Mouse (Mus musculus): Measurements from ENCODE around the gene Gm21962.
A peak's percentile ranks its signal among the peaks of the same experiment; 100 is the strongest.
"Not testable (repeated sequence)": the region's sequence is repeated elsewhere in the genome, so short reads cannot be mapped to it uniquely, and the experiment has no call there.

Gm21962 gene

GRCm38 (mm10) chr3:137671224-137671623 lies at the start of gene Gm21962:
Gene Gm21962, plus strand, starts transcription at chr3:137671524.
- DNase-seq: not testable (repeated sequence)

GRCm38 (mm10) chr3:137622091-137622490 lies 49.2 kb upstream of the Gm21962 start:
- no peak for DNase-seq

DNA sequence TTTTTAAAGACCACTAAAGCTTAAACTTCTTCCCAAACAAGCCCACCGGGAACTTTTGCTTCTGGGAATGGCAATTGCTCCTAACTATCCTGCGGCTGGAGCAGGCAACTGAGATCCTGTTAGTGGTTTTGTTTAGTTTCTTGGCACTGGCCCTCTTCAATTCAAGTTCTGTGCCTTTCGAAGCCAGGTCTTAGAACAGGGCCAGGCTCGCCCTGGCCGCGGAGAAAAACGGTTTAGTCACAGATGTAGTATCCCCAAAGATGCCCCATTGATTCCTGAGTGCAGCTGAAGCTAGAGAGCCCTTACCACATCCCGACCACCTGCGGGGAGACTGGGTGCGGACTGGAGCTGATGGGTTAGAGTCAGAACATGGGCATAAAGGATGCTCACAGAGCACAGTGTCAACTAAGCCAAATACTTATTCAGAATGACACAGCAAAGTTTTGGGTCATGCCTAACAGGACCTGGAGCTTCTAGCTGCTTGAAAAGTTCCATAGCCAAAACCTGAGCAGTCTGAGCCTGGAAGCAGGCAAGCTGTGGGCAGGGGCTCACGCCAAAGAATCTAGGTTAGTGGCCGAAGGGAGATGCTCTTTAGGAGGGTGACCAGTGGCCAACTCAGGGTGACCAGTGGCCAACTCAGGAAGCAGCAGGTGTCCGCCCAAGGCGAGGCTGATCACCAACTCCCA lies 48.3 kb upstream of the Gm21962 start:
- DNase-seq: no peak

DNA sequence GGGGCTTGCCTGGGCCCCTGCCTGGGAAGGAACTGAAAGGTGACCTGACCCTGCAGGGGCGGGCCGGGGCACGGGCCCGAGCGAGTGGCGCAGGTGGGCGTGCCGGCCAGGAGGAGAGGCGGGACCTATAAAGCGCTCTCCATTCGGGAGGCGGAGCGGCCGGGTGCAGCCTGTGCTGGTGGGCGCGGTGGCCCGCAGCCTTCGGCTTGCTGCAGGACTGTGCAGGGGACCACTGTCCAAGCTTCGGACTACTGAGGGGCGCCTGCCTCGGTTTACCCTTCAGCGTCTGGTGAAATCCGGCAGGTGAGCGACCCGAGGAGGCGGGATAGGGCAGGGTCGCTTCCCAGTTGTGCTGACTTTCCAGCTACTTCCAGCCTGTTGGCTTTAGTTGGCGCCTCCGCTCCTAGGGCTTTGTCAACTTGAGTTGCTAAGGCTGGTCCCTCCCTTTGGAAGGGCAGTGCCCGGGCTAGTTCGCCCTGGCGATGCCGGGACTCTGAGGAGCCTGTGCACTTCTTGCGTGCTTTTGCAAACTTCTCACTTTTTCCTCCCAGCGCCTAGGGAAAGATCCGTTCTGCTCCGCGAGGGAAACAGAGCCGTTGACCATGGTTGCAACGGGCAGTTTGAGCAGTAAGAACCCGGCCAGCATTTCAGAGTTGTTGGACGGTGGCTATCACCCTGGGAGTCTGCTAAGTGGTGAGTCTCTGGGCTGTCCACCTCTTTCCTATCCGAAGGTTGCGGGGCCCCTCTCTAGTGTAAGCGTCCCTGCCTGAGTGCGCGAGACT lies 47.6 kb upstream of the Gm21962 start:
- no peak for DNase-seq

- no peak for DNase-seq
Measured at GRCm38 (mm10) chr3:137625054-137625453, 46.3 kb upstream of the Gm21962 start.

GRCm38 (mm10) chr3:137633726-137634125 lies 37.6 kb upstream of the Gm21962 start:
- DNase-seq: no peak

- DNase-seq: no peak
Measured at GRCm38 (mm10) chr3:137636571-137636970, 34.8 kb upstream of the Gm21962 start.

DNA sequence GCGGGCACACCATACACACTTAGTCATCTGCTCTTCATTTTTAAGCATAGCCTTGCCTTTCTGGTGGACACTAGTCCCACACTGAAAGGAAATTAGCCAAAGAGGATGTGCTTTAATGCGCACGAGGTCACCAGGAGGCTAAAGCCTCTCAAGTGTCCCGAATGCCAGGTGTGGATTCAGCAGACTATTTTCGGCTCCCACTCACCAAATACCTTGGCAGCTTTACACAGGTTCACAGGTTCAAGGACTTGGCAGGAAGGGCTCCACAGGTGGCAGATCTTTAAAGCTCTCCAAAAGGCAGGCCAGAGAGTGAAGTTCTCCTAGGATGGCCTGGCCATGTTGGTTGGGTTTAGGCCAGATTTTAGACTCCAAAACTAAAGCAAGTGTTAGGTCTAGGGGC lies 30.1 kb upstream of the Gm21962 start:
- no peak for DNase-seq

- DNase-seq: no peak
Measured at GRCm38 (mm10) chr3:137642137-137642536, 29.2 kb upstream of the Gm21962 start.

DNA sequence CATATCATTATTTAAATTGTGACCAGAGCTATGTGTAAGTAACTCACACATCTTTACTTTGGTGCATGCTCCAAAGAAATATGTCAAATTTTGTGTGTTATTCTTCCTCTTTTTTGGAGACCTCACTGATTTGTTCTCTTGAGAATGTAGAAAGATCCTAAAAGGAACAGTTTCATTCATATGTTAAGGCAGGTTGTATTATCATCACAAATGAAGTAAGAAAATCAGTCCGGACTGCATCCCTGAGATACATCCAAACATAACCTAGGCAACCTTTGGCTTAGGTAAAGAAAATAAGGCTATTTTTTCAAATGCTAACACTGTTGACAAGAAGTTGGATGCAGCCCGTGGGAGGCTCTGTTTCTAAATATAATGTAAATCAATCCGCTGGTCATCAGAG lies 28.8 kb upstream of the Gm21962 start:
- DNase-seq: no peak

DNA sequence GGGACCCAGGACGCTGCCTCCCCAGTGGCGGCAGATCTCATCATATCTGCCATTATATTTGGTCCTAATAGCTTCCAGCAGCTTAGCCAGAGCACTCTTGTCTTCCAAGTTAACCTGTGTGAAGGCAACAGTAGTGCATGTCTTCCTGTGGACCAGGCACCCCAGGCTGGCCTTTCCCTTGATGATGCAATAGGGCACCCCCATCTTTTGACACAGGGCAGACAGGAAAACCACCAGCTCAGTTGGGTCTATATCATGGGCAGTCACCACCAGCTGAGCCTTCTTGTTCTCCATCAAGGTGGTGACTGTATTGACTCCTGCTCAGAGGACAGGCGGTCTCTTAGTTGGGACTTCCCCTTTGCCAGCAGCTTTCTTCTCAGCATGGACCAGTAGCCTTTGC lies 27.2 kb upstream of the Gm21962 start:
- no peak for DNase-seq

GRCm38 (mm10) chr3:137644947-137645346 lies 26.4 kb upstream of the Gm21962 start:
- no peak for DNase-seq

DNA sequence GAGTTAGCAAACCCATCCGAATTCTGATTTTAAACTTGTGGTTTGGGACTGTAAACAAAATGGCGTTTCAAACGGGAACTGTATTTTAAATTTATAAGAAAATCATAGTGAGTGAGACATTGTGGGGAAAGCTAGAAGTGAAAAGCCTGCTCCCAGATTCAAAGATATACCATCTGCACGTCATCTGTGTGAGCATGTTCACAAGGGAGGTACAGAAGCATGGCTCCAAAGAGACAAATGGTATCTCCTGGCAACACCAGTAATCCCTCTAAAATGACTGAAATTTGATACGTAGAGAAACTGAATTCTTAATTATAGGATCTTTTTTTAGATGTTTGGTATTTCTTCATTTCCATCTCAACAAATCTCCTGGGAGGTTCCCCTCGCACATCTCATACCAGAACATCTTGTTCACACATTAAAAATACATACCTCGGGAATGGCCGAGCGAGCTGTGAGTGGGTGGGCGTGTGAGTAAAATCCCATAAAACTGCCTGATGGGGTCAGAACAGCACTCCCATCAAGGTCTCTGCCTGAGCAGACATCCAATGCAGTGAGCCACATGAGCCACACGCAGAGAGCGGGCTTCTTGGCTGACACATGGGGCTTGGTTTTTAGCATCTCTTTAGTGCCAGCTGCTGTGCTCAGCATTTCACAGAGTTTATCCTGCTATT lies 23.8 kb upstream of the Gm21962 start:
- no peak for DNase-seq

- DNase-seq: no peak
Measured at GRCm38 (mm10) chr3:137649112-137649511, 22.2 kb upstream of the Gm21962 start.

- no peak for DNase-seq
Measured at GRCm38 (mm10) chr3:137652853-137653252, 18.5 kb upstream of the Gm21962 start.

GRCm38 (mm10) chr3:137680923-137681322 lies 9.6 kb downstream of the Gm21962 start:
- DNase-seq: peak; percentile 81

DNA sequence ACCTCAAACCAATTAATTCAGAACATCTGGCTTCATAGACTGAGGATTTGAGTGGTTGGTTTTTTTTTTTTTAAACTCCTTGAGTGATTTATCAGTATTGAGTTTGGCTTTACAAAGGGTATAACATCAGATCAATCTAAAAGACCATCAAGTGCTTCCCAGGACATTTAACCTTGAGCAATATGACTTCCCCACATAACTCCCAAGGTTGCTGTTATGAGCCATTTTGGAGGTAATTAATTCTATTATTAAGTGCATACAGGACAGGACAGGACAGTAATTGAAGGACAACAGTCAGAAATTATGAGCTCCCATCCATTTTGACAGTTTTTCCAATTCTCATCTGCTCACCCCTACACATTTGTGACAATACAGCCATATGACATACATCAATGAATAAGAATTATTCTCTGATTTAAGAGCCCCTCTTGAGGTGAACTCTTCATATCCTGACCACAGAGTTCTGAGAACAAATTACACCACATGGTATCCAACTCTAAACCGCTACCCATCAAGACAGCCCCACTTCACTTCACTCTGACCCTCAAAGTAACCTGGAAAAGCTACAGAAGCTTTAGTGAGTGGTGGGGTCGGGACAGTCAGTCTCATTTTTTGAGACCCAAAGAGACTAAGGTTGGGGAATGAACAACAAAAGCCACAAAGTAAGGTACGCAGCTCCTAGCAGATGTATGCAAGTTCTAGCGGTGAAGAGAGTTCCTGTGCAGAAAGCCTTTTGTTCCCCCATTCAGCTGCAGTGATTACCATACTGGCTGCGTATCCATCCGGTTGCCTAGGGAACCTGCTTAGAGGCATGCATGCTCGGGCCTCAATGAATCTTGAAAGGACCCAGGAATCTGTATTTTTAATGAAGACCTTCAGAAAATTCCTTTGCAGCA lies 11.8 kb downstream of the Gm21962 start:
- DNase-seq: no peak

DNA sequence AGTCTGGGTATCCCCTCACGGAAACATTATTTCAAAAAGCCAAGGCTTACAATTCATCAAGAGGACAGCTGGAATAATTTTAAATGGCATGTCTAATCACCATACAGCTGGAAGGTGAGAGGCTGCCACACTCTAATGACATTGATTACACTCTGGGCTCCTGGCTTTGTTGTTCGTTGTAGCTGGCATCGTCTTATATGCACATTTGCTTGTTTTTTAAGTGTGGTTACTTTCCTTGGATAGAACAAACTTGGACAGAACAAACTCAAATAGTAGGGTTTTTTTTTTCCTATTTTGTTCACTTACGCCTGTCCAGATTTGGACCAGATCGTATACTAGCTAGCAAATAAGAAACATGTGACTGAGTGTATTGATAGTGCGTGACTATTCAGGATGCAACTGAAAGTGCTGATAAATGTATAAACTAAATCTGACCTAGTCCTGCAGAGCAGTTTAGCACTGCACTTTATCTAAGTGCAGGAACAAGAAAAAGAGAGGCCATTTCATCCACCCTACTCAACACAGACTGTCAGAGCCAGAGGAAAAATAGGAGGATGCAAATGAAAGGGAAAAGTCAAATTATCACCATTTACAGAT lies 12.6 kb downstream of the Gm21962 start:
- DNase-seq: no peak

- no peak for DNase-seq
Measured at GRCm38 (mm10) chr3:137686932-137687331, 15.6 kb downstream of the Gm21962 start.

DNA sequence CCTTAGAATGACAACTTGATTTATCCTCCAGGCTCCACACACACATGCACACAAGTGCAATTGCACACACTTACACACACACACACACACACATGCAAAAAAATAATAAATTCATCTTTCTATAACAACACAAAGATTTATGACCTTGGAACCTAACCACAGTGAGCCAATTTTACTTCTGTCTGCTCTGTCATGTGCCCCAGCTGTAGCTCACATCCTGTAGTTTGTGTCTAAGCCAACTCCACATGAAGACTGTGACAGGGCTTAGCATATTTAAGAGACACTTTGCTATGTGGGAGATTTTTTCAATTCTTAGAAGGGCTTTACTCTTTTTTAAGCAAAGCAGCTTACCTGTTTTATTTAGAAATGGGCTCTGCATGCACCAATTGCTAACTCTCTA lies 20.2 kb downstream of the Gm21962 start:
- no peak for DNase-seq

- no peak for DNase-seq
Measured at GRCm38 (mm10) chr3:137715946-137716345, 44.6 kb downstream of the Gm21962 start.

DNA sequence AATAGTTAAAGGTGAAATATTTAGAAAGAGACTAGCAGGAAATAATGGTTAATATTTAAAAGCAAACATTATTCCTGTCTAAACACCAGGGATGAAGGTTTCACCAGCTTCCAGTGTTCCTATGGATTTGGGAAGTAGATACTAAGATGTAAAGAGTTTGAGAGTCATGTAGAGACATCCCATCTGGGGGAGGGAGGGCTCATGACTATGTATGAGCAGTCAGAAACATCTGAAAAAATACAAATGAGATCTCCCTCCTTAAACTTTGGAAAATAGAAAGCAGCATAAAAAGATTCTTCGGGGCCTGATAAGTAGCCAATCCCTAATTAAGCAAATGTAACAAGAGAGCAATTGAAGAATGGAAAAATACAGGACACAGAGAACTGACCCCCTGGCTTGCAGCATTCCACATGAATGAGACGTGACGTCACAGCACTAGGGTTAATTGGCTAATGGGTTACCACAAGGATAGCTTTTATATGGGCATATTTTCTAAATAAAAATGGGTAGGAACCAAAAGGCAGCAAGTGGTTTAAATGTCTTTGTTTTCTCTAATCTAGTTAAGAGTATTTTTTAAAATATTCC lies 45.3 kb downstream of the Gm21962 start:
- no peak for DNase-seq

Measured in cerebellum, adult 9-11 months (tissue).